Mouse (Mus musculus): ENCODE data around the gene Lpin1.

Gene Lpin1

DNA sequence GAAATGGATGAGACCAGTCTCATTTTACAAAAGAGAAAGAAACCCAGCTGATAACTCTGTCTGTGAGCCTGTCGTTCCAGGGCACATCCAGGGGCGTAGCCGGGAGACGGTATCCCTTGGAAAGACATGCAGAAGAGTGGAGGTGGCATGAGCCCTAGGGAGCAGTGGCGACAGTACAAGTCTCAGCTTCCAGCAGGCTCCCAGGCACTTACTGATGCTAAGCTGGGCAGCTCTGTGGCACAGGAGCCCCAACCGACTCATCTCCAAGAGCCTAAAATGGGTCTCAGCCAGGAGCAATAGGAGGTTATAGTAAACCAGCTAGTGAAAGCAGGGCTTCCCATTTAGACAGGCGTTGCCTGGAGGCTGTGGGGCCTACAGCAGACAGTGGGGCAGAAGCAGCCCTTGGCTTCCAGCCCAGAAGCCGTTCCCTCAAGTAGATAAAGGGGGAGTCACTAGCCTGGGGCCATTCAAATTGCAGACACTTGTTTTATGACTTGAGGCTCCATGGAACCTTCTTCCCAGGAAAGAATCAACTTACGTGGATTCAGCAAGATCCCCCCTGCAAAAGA lies 33.0 kb downstream of the Lpin1 start:
- no peak for DNase-seq (ENCODE audit: low read depth, low spot score)

DNA sequence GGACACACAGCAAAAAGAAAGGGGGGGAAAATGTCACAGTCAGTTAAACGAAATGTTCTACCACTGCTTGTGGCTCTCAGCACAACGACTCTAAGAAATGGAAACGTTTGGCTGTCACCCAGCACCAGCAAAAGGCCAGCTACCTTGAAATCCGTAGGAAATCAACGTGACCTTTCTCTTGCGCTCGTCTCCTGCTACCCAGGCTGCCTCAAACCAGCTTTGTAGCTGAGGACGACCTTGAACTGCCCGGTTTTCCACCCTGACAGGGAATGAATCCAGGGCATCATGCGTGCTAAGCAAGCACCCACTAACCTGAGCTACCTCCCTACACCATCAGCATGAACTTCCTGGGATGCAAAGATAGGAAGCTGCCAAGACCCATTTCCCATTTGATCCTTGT lies 39.5 kb downstream of the Lpin1 start:
- DNase-seq (ENCODE audit: low read depth, low spot score), result no peak

DNA sequence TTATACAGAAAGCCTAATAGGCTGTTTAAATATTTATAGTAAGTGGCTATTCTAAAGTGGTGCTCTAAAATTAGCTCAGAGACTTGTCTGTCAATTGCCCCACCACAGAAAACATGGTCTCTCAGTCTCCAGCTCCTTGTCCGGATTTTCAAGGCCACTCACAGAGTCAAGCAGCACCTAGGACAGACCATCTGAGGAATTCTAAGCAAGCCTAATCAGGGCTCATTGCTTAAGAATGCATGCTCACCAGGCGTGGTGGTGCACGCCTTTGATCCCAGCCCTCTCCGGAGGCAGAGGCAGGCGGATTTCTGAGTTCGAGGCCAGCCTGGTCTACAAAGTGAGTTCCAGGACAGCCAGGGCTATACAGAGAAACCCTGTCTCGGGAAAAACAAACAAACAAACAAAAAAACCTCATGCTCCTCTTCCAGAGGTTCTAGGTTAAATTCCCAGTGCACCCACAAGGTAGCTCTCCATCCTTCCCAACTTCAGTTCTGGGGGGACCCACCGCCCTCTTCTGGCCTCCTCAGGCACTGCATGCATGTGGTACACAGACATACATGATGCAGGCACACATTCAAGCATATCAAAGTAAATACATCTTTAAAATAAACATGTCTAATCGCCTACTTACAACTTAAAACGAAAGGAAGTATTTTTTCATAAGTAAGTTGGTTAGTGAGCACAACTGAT lies 40.2 kb downstream of the Lpin1 start:
- DNase-seq (ENCODE audit: low read depth, low spot score), result no peak

DNA sequence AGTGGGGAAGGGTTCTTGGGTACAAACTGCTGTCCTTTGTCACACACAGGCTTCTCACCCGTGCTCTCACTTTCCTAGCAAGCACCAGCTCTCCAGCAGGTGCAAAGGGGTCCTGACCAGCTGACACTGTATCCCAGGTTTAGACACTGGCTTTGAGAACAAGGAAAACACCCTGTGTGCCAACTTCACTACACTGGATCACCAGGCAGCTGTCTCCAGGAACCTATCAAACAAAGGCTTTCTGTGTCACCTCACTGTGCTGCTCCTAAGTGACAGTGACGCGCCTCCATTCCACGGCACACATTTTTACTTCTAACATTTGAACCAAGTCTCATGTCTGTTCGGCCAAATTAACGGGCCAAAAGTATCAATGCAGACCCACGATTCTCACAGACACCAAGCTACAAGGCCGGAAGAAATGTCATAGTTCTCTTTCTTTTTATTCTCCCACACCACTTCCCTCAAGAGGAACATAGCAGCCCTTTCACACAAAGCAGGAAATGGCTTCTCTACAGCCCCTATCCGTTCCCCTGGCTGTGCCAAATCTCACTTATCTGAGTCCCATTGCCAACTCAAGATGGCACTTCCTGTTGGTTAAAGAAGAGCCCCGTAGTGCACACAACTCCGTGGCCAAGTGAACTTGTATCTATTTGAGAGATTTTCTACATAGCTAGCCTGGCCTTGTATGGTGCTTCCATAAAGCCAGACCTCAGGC lies 41.7 kb downstream of the Lpin1 start:
- no peak for DNase-seq (ENCODE audit: low read depth, low spot score)

DNA sequence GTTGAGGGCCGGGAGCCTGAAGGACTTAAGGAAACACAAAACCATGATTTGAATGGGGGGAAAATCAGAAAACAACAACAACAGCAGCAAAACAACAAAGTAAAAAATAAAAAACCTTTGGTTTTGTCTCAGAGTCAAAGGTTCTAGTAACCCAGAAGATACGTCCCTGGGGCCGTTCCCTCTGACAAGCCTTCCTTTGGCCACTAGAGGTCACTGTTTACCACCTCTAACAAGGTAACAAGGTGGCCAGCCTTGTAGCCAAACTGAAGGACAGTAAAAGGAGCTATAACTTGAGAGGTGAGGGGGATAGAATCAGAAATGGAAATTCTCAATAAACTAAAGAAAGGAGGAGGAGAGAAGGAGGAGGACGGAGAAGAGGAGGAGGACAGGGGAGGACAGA lies 42.3 kb downstream of the Lpin1 start:
- DNase-seq (ENCODE audit: low read depth, low spot score), result no peak

DNA sequence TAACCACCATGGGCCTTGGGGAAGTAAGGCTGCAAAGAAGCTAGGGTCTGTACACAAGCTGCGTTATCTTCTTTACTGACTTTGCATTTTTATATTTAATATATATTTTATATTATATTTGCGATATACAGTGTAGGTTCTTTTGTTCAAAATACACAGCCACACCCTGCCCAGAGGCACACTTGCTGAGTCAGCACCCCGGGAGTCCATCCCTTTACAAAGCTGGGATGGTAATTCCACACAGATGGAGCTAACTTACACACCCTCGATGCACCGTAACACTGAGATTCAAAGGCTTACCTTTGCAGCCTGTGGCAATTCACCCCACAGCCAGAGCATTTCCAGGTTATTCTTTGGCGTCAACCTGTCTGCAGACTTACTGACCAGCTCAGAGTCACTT lies 42.7 kb downstream of the Lpin1 start:
- no peak for DNase-seq (ENCODE audit: low read depth, low spot score)

DNA sequence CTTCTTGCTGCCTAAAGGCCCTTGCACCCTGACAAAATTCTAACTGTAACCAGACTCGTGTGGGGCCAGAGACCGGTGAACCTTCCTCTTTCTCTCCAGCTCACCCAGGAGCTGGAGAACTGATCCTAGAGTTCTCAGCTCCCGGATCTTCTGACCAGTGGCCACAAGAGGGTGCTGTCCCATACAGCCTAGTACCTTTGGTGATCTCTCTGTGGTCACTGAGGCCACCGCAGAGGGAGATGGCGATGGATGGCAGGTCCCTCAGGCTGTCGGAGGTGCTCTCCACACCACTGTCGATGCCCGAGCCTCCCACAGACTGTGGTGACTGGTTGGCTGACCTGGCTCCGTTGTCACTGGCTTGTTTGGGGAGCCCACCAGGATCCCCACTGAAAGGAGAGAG lies 47.3 kb downstream of the Lpin1 start:
- DNase-seq (ENCODE audit: low read depth, low spot score), result no peak

DNA sequence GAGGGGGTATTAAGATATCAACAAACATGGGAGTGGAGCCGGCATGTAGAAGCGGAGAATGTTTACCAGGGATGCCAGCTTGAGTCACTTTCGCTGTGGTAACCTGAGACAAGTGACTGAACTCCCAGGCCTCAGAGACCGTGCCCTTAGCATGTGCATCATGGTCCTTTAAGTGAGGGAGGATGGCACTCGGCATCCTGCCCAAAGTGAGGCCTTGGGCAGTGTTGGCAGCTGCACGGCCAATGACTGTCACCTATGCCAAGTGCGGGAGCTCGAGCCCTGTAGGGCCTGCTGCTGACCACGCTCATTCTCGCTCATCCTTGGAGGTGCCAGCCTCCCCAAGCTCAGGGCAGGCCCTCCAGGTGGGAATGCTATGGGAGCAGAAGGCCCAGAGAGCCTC lies 48.1 kb downstream of the Lpin1 start:
- DNase-seq (ENCODE audit: low read depth, low spot score), result no peak

DNA sequence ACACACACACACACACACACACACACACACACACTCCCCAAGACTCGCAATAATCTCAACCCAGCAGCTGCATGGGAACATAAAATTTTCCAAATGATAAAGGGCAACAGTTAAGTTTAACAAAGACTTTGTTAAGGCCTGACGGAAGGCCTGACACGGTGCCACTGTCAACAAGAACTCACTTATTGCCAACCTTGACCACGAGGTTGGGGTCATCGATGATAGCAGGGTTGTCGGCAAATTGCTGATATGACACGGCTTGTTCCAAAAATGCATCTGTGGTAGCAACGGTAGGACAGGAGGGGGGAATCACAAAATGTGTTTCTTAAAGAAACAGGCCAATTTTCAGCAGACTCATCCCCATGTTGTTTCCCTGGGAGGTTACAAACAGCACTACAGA lies 48.6 kb downstream of the Lpin1 start:
- no peak for DNase-seq (ENCODE audit: low read depth, low spot score)

DNA sequence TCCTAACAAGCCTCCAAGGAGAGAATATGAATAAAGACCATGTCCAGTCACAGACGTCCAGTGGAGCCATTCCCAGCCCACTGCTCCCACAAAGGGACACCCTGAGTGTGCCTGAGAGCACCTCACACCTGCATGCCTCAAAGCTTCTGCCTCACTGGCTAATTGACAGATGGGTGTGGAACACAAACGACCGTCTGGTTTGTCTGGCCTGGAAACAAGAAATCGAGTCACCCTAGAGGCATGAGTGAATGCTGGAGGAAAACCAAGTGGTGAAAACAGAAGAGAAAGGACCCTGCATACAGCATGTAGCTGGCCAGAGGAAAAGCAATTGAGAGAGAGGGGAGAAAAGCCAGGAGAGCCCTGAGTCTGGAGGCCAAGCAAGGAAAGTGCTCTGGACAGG lies 53.5 kb downstream of the Lpin1 start:
- no peak for DNase-seq (ENCODE audit: low read depth, low spot score)

DNA sequence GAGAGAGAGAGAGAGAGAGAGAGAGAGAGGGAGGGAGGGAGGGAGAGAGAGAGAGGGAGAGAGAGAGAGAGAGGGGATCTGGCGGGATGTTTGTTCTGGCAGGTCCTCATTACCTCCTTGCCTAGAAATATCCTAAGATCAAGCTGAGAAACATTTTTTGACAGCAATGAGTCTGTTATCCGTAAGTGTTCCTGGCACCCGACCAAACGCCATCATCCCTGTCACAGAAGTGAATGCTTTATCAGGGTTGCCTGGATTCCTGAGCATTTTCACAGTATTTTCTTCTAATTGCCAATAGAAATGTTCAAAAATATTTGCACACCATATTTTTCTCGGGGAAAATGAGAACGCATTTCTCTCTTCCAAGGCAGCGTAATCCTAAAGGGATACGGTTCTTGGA lies 56.6 kb downstream of the Lpin1 start:
- no peak for DNase-seq (ENCODE audit: low read depth, low spot score)

DNA sequence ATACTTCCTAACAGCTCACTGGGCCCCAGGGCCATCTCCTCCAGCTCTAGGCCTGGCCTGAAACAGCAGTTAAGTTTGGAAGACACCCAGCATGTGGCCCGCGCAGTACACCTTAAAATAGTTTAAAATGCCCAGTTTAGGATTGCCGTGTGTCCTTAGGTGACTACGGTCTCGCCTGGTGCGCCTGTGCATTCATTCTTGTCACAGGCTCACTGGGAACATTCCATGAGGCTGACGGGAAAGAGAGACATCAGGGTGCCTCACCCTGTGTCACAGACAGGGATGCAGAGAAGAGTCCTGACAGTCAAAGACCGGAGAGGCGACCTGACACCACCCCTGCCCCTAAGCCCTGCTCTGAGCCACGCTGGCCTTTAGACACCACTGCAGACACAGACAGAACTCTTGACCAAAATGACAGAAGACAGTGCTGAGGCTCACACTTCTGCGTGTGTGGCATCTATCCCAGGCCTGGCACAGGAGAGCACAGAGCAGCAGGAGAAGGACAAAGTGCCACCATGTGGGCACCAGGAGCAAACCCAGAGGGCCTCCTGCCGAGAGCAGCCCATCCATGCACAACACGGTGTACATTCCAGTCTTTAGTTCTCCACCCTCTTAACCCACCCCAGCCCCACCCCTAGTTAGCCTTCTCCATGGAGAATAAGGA lies 58.5 kb downstream of the Lpin1 start:
- DNase-seq (ENCODE audit: low read depth, low spot score), result no peak

DNA sequence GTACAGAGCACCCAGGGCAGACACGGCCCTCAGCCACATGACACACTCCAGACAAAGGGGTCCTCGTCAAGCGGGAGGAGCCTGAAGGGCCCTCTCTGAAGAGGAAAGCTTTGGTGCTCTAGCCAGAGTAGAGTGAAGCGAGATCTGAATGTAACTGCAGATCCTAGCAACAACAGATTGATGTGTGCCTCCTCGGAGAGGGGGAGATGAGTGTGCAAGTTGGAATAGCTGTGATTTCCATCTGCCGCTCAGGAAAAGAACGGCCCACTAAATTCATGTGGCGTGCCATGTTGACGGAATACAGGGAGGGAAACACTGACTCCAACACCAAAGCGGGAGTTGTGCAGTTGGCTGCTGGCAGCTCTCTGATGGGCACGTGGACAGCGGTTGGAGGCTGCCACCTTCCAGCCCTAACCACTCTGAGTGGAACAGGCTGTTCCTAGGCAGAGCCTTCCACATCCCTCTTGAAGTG lies 59.7 kb downstream of the Lpin1 start:
- peak; percentile 64 for DNase-seq (ENCODE audit: low read depth, low spot score)

DNA sequence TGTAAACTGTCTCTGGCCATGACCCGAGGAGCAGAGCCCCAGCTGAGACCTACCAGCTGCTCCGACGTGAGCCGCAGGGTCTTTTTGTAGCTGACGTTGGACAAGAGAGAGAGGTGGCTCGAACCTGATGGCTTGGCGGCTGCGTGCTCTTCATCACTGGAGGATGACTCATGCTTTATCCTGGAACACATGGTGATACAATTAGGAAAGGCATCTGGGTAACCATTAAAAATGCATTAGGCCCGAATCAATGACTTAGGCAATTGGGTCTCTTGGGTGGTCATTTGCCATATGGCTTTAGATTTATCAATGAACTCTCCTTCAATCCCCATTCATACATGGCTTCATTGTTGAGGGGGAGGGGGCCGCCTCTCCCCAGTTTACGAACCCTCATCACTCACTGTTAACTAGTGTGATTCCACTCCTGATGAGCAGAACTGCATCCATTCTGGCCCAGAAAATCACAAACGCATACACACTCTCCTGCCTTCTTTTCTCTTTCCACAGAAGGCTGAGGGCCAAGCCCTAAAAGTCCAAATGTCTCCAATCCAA lies 61.9 kb downstream of the Lpin1 start:
- DNase-seq (ENCODE audit: low read depth, low spot score), result no peak

DNA sequence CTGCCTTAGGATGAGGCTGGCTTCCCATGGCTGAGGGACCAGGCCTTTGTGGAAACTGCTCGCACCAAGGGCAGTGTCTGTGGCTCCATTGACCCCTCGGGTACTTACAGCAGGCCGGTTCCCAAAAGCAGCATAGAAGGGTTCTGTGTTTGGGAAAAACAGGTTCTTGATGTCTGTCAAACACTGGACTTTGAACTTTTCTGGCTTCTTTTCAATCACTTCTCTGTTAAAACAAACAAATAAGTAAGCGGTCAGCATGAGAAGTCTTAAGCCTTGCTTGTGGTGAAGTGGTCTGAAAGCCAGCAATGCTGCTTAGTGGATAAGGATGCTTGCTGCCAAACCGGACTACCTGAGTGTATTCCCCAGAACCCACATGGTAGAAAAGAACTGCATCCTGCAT lies 69.2 kb downstream of the Lpin1 start:
- no peak for DNase-seq (ENCODE audit: low read depth, low spot score)

DNA sequence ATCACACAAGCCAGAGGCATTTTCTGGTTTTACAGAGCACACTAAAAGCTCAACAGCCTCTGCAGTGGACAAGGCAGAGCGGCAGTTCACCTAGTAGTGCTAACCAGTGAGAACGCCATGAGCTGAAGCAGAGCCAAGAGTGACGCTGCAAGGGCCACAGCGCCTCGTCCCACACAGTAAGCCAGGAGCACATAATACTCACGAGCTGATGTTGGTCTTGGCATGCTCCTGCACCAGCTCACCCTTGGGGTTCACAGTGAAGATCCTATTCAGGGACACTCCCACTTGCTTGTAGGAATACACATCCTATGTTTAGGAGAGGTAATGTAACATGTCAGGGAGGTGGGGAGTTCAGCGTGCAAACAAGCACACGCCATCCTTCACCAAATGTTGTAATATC lies 70.1 kb downstream of the Lpin1 start:
- DNase-seq (ENCODE audit: low read depth, low spot score), result no peak

DNA sequence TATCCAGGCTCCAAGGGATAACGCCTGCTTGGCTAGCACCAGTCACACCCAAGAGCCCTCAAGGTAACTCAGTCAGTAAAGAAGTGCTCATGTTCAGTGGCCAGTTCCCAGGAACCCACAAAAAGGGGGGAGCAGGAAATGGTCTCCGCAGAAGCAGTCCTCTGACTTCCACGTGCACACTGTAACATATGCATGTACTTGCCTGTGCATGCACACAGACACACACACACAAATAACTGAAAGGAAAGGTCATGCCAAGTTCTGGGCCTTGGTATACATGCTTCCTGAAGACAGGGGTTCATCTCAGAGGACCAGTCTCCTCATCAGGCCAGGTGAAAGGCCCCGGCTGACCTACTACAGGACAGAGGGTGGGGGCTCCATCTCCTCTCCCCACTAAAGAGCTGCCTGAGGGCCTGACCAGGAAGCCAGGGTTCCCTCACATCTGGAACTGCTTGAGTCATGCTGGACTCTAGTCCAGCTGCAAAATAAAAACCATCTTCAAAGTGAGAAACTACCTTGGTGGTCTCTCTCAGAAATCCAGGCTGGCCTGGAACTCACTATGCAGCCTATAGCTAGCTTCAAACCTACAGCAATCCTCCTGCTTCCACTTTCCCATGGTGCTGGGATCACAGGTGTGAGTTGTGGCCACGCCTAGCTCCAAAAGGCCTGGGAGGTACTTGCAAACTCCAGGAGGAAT lies 70.7 kb downstream of the Lpin1 start:
- no peak for DNase-seq (ENCODE audit: low read depth, low spot score)

DNA sequence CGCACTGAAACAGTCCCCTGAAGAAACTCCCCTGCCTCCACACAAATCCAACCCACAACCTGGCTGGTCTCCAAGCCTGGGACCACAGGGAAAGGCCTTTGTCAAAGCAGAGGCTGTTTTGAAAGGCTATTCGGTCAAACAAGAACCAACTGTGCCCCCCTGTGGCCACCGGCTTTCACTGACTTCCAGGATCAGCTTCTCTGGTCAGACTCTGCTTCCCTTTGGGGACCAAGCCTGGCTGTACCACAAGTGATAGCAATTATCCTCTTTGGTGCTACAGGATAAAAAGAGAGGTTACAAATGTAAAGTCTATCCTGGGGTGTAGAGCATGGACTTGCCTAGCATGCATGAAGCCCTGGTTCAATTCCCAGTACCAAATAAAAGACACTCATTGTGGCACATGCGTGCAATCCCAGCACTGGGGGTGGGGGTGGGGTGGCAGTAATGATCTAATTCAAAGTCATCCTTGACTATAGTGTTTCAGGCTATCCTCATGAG lies 77.4 kb downstream of the Lpin1 start:
- peak; percentile 65 for DNase-seq (ENCODE audit: low read depth, low spot score)

DNA sequence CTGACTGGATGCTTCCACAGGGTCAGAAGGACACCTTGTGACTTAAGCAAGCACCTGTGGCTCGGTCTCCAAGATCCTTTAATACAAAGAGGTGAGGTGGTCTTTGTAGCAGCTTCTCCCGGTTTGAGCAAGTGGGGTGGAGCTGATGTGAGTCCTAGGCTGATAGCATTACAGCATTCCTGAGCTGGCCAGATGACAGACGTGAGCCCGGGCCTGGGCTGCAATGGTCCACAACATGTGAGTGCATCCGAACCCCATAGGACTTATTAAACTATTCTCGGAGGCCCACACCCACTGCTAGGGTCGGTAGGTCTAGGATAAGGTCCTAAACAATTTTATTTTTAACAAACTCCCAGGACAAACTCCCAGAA lies 77.9 kb downstream of the Lpin1 start:
- no peak for DNase-seq (ENCODE audit: low read depth, low spot score)

DNA sequence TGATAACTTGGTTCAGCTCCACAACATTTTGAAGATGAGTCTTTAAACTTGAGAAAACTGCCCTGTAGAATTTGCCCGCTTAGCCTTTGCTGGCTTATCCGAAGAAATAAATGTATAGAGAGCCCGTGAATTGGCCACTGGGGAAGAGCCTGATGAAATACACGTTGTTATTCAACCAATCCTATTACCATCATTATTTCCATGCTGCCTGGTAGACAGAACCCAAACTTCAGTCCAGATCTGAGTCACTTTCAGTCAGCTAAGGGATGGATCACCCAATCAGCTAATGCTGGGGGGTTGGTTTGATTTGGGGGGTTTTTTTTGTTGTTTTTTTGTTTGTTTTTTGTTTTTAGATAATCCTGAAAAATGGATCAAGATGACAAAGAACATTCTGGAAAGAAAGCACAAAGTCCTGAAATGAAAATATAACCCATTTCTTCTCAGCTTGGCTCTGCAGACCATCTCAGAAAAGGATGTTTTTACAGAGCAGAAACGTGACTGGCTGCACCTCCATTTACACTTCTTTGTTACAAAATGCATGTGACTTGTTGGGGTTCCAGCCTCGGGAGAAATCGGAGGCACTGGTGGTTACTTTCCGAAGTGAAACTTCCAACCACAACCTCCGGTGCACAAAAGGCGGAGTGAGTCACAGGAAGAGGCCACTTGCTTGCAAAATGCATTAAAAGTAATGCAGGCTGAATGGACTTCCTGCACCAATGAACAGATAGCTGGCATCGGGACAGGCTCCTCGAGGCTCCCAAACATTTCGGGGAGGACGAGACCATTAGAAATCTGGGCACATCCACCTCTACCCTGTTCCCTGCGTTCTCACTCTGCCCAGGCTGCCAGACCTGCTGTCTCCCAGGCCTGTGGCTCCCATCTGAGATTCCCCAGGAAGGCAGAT lies 78.6 kb downstream of the Lpin1 start:
- no peak for DNase-seq (ENCODE audit: low read depth, low spot score)

DNA sequence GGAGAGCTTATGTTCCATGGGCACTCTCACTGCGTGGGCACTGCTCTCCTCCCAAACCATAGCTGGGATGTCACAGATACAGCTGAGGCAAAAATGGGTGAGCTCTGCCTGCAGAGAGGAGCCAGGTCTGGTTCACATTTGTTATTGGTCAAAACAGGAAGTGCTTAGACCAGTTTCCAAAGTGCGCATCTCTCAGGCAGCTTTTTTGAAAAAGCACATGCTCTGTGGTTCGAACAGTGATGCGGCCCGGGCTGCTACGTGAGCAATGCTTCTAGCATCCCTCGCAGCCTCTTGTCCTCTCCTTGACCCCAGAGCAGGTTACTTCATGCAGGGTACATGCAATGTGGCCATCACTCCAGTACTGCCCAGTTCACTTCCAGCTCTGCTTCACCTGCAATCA lies 82.1 kb downstream of the Lpin1 start:
- DNase-seq (ENCODE audit: low read depth, low spot score), result no peak
